Mouse (Mus musculus): ENCODE data around the gene Nfkbil1. TPM values are rescaled to one million over a fixed set of nuclear protein-coding genes. Genes with fewer than 3 reads are reported as not detected.
A peak's percentile ranks its signal among the peaks of the same experiment; 100 is the strongest.

Nfkbil1 gene
- total RNA-seq, 2 experiments from 2014 or later: 5.2 to 5.9 TPM

DNA sequence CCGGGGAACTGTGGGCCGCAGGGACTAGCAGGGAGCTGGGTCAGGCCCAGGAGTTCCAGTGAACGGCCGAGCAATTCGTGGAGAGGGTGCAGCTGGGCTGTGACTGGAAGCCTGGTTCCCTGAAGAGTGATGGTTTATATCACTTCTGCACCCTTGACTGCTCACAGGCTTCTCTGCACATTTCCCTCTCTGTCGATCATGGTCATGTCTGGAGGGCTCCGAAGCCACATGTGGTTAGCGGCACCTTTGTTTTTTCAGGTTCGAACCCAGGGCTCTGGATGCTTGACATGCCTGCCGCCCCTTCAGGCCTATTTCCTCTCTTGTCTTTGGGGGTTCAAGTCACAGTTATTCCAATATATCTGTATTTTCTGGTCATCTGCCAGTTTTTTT, 30.2 kb downstream of the Nfkbil1 start:
- ATAC-seq (replicated peaks; ENCODE audit: poor library complexity, severe bottlenecking): no peak

- no peak for ATAC-seq (replicated peaks; ENCODE audit: poor library complexity, severe bottlenecking)
Measured at GRCm38 (mm10) chr17:35204494-35205379, 30.9 kb downstream of the Nfkbil1 start, which contains the start of gene Lta. Lta (minus strand) TSS chr17:35205351.

DNA sequence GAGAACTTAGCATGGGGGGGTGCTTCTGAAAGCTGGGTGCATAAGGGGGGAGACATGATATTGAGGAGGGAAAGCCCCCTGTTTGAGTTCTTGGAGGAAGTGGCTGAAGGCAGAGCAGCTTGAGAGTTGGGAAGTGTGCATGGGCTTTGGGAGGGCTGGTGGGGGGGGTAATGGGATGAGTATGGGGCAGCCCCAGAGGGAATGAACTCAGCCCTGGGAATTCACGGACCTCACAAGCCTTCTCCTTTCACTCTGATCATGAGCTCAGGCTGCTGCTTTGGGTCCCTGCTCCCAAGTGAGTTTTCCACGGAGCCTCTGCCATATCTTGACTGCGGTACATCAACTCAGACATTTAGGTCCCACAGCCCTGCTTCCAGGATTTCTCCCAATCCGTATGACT, 33.1 kb downstream of the Nfkbil1 start:
- no peak for ATAC-seq (replicated peaks; ENCODE audit: poor library complexity, severe bottlenecking)

DNA sequence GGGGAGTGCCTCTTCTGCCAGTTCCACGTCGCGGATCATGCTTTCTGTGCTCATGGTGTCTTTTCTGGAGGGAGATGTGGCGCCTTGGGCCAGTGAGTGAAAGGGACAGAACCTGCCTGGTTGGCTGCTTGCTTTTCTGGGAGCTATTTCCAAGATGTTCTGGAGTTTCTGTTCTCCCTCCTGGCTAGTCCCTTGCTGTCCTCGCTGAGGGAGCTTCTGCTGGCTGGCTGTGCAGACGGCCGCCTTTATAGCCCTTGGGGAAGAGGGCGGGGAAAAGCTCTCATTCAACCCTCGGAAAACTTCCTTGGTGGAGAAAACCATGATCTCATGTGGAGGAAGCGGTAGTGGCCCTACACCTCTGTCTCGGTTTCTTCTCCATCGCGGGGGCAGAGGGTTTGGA, 33.8 kb downstream of the Nfkbil1 start, which contains the start of gene Tnf:
Gene Tnf (minus strand): TSS at position 221 of the 400 bp plus-strand sequence.
- peak; percentile 58 for ATAC-seq (replicated peaks; ENCODE audit: poor library complexity, severe bottlenecking)

- 0 out of 2 replicates have a peak, but pooled peaks have one; percentile 8 for ATAC-seq (replicated peaks; ENCODE audit: poor library complexity, severe bottlenecking)
Measured at GRCm38 (mm10) chr17:35201128-35201527, 34.5 kb downstream of the Nfkbil1 start.

DNA sequence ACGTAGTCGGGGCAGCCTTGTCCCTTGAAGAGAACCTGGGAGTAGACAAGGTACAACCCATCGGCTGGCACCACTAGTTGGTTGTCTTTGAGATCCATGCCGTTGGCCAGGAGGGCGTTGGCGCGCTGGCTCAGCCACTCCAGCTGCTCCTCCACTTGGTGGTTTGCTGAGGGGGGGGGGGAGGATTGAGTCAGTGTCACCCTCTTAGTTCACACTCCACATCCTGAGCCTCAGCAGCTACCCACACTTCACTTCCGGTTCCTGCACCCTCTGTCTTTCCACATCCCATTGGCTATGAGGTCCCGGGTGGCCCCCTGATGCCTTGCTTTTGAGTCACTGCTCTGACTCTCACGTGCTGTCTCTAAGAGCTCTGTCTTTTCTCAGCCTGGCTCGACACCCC, 35.2 kb downstream of the Nfkbil1 start:
- peak; percentile 80 for ATAC-seq (replicated peaks; ENCODE audit: poor library complexity, severe bottlenecking)

GRCm38 (mm10) chr17:35198946-35199345, 36.6 kb downstream of the Nfkbil1 start:
- no peak for ATAC-seq (replicated peaks; ENCODE audit: poor library complexity, severe bottlenecking)

GRCm38 (mm10) chr17:35198029-35198428, 37.6 kb downstream of the Nfkbil1 start:
- no peak for ATAC-seq (replicated peaks; ENCODE audit: poor library complexity, severe bottlenecking)

GRCm38 (mm10) chr17:35197126-35197525, 38.5 kb downstream of the Nfkbil1 start:
- no peak for ATAC-seq (replicated peaks; ENCODE audit: poor library complexity, severe bottlenecking)

DNA sequence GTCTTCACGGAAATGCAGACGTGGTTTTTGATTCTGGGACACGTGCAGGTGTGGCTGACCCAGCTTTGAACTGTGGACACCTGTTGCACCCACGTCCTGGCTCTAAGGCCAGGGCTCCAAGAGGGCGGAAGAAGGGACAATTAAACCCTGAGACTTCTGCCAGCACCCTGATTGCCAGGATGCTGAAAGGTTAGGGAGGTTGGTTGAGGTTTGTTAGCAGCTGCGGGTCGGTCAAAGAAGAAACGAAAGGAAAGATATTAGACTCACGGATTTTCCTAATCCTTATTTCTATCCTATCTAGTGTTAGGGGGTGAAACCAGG, 39.3 kb downstream of the Nfkbil1 start:
- no peak for ATAC-seq (replicated peaks; ENCODE audit: poor library complexity, severe bottlenecking)

GRCm38 (mm10) chr17:35195631-35196320, 39.8 kb downstream of the Nfkbil1 start:
- peak; percentile 61 for ATAC-seq (replicated peaks; ENCODE audit: poor library complexity, severe bottlenecking)

DNA sequence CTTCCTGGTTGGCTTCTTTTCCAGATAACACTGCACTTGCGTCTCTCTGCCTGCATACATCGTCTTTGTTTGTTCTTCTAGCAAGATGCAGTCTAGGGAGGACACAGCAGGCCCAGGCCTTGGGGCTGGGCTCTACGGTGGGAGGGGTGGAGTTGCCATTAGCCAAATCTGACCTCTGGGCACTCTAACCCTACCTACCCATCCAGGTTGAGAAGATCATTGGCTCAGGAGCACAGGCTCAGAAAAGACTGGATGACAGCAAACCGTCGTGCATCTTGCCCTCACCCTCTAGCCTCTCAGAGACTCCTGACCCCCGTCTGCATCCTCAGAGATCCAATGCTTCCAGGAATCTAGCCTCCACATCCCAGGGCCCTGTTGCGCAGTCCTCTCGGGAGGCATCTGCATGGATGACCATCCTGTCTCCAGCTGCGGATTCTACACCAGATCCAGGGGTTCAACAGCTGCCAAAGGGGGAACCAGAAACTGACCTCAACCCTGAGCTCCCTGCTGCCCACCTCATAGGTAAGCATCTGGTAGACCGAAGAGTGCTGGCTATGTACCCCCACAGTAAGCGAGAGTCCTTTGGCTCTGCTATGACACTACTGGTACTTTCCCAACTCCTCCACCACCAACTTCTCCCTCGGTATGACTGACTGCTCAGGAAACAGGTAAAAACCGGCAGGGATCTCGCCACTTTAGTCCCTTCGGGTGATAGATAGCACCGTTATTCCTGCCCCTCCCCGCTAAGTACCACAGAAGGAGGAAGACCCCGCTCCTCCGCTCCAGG, 40.6 kb downstream of the Nfkbil1 start:
- 0 out of 2 replicates have a peak, but pooled peaks have one; percentile 5 for ATAC-seq (replicated peaks; ENCODE audit: poor library complexity, severe bottlenecking)

DNA sequence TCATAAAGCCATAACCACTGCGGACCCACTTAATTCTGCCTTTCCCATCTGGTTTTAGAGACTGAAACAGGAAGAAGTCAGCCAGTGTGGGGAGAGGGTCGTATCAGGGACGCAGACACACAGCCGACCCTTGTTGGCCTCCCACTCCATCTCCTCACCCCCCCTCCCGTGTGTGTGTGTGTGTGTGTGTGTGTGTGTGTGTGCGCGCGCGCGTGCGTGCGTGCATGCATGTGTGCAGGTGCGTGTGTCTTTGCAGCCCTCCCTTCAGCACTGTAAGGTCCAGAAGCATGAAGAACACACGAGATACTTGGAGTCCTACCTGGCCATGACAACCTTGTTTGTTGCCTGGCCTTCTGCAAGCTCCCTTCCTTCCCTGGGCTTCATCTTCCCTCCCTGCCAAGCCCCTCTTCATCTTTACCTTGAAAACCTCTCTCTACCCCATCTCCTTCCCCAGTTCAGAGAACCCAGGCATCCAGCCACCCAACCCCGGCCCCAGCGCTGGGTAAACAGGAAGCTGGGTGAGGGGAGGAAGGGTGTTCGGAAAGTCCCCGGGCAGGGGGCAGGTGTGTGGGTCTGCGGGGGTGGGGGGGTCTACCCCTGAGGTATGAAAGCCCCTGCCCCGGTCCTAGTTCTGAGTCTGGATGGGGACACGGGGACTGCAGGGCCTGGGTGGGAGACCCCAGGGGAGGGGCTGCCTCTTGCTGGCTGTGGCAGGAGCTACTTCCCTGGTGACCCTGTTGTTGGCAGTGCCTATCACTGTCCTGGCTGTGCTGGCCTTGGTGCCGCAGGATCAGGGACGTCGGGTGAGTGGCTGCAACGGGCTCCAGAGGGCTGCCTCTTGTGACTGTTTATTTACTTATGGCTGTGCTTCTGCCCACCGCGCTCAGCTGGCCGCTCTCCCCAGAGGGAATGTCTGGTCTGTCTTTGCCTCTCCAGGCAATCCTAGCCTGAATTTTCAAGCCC, 41.4 kb downstream of the Nfkbil1 start, which contains the start of gene Ltb:
Gene Ltb (plus strand): TSS at position 559 of the 963 bp plus-strand sequence.
- ATAC-seq (replicated peaks; ENCODE audit: poor library complexity, severe bottlenecking): no peak

DNA sequence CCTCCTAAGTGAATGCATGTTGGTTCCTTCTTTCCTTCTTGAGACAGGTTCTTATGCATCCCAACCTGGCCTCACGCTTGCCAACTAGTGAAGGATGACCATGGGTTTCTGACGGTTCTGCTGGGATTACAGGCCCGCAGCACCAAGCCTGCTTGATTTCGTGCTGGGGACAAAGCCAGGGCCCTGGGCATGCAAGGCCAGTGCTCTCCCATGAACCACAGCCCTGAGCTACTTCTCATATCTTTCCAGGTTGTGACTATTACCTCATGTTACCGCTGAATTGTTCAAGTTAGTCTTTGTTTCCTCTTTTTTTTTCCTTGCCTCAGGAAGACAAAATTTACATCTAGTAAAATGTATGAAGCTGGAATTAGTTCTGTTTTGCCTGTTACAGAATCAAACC, 42.7 kb downstream of the Nfkbil1 start:
- ATAC-seq (replicated peaks; ENCODE audit: poor library complexity, severe bottlenecking): peak; percentile 58

DNA sequence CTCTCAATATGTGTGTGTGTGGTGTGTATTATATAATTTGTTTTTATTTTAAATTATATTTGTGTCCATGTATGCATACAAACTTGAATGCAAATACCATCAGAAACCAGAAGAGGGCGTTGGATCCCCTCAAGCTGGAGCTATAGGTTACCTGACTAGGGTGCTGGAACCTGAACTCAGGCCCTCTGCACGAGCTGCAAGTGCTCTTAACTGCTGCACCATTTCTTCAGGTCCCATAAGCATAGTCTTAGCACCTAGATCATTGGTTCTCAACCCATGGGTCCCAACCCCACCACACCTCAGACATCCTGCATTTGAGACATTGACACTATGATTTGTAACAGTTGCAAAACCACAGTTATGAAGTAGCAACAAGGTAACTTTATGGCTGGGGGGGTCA, 43.9 kb downstream of the Nfkbil1 start:
- ATAC-seq (replicated peaks; ENCODE audit: poor library complexity, severe bottlenecking): no peak

GRCm38 (mm10) chr17:35190096-35190495, 45.5 kb downstream of the Nfkbil1 start:
- ATAC-seq (replicated peaks; ENCODE audit: poor library complexity, severe bottlenecking): 0 out of 2 replicates have a peak, but pooled peaks have one; percentile 6

- peak; percentile 35 for ATAC-seq (replicated peaks; ENCODE audit: poor library complexity, severe bottlenecking)
Measured at GRCm38 (mm10) chr17:35189186-35189585, 46.4 kb downstream of the Nfkbil1 start.

DNA sequence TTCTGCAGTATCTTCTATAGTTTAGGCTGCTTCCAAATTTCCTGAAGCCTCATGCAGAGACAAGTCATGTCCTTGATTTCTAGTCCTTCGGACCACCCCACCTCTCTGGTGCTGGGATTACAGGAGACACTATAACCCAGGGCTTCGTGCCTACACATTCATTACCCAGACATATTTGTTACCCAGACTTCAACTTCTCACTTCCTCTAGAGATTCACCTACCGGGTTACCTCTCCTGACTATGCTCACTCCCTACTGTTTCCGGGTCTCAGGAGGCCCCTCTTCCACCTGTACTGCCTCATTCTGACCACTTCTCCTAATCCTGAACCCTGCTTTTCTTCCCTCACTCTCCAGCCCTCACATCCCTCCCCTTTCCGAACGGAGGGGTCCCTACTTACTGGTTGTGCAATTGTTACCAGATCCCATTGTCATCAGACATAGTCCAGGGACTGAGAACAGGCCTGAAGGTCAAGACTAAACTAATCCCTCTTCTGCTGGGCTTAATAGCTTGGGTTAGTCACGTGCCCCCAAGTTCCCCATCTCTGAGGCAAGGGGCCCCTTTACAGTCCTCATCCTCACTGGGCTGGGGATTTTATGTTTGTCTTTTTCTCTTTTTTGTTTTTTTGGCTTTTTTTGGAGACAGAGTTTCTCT, 47.5 kb downstream of the Nfkbil1 start, which contains the start of gene Lst1:
Gene Lst1 (minus strand): TSS at position 481 of the 652 bp plus-strand sequence.
- ATAC-seq (replicated peaks; ENCODE audit: poor library complexity, severe bottlenecking): peak; percentile 47

DNA sequence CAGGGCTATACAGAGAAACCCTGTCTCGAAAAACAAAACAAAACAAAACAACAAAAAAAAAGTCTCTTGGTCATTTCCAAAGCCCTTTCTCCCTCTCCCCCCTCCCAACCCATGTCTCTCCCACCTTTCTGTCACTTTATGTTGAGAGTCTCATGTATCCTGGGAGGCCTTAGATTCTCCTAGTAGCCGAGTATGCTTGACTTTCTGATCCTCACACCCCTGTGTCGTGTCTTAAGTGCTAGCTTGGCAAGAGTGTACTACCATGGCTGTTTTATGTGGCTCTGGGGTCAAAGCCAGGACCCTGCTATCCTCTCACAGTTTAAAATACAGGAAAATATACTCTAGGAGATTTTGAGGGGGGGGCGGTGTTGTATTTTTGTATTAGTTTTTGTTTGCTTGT, 48.2 kb downstream of the Nfkbil1 start:
- no peak for ATAC-seq (replicated peaks; ENCODE audit: poor library complexity, severe bottlenecking)

Measured in granulocyte monocyte progenitor cell, adult 5-6 weeks (primary cell).